Mouse (Mus musculus) MEL (cell line): ENCODE measurements at regions not wholly inside any gene's neighbourhood (a gene's known extent, or its start where the extent isn't known, plus 50 kb on each side); places are given as distances from the start of the nearest gene placed in this dataset.

ENCODE experiments used
- DNase-seq: peaks from one replicate; pipeline ENCODE4 v3.0.0; 2011; ENCODE audit warnings: low read depth, low spot score
- H3K27ac ChIP-seq: 2 replicates; pipeline ENCODE4 v1.5.1; 2012; ENCODE audit warnings: low read depth, mild to moderate bottlenecking, control low read depth, low read length, moderate library complexity; ENCODE audit not compliant: control insufficient read depth
- H3K27me3 ChIP-seq, 2 experiments: fragments of 150-350 bp in 1 of 2; sonication (generic) in 1 of 2; 2 replicates each; pipeline ENCODE4 v1.6.1; 2012; ENCODE audit warnings: low read length in 2 of 2, mild to moderate bottlenecking in 2 of 2, improper control_type of control experiment in 1 of 2, moderate library complexity in 1 of 2; ENCODE audit not compliant: insufficient read depth in 2 of 2, control insufficient read depth in 1 of 2
- H3K36me3 ChIP-seq, 2 experiments: 2 replicates each; pipeline ENCODE4 v1.6.1; 2012 to 2014; ENCODE audit warnings: low read length in 2 of 2, improper control_type of control experiment in 1 of 2, inconsistent platforms in 1 of 2, mild to moderate bottlenecking in 1 of 2; ENCODE audit not compliant: insufficient read depth in 2 of 2, control insufficient read depth in 1 of 2
- H3K4me1 ChIP-seq, 2 experiments: fragments of 150-350 bp in 1 of 2; sonication (generic) in 1 of 2; 2 replicates each; pipeline ENCODE4 v1.6.1; 2012; ENCODE audit warnings: low read length in 2 of 2, improper control_type of control experiment in 1 of 2, mild to moderate bottlenecking in 1 of 2; ENCODE audit not compliant: insufficient read depth in 2 of 2, control insufficient read depth in 1 of 2
- H3K4me3 ChIP-seq, 2 experiments: fragments of 150-350 bp in 1 of 2; sonication (generic) in 1 of 2; 2 replicates each; pipeline ENCODE4 v1.5.1; 2012; ENCODE audit warnings: low read depth in 2 of 2, low read length in 2 of 2, mild to moderate bottlenecking in 2 of 2, moderate library complexity in 2 of 2, control low read depth in 1 of 2, improper control_type of control experiment in 1 of 2; ENCODE audit not compliant: control insufficient read depth in 1 of 2, insufficient read depth in 1 of 2
- H3K79me2 ChIP-seq: 2 replicates; pipeline ENCODE4 v1.6.1; 2012; ENCODE audit warnings: mild to moderate bottlenecking, low read length, moderate library complexity; ENCODE audit not compliant: control insufficient read depth, poor library complexity, insufficient read depth
- H3K9ac ChIP-seq: 2 replicates; pipeline ENCODE4 v1.6.1; 2012; ENCODE audit warnings: low read depth, mild to moderate bottlenecking, control low read depth, low read length, moderate library complexity; ENCODE audit not compliant: control insufficient read depth, poor library complexity, severe bottlenecking
- H3K9me3 ChIP-seq: fragments of 150-350 bp; sonication (generic); replicated peaks from 2 replicates; pipeline ENCODE4 v1.6.1; 2012; ENCODE audit warnings: mild to moderate bottlenecking, low read length, improper control_type of control experiment, moderate library complexity; ENCODE audit not compliant: insufficient read depth
- CHD1 ChIP-seq: IDR thresholded peaks from 2 replicates; pipeline ENCODE4 v1.6.1; 2012; ENCODE audit warnings: low read depth, mild to moderate bottlenecking, inconsistent platforms, low read length, improper control_type of control experiment
- CHD2 ChIP-seq: IDR thresholded peaks from 2 replicates; pipeline ENCODE4 v1.6.1; 2011; ENCODE audit warnings: low read length, improper control_type of control experiment
- CTCF ChIP-seq, 3 experiments: IDR thresholded peaks in 2 of 3; conservative IDR thresholded peaks in 1 of 3; 2 replicates each; pipeline ENCODE4 v1.5.1; 2011 to 2012; ENCODE audit warnings: low read length in 3 of 3, low read depth in 2 of 3, mild to moderate bottlenecking in 2 of 3, improper control_type of control experiment in 1 of 3, inconsistent platforms in 1 of 3, mixed read lengths in 1 of 3, moderate library complexity in 1 of 3; ENCODE audit not compliant: control insufficient read depth in 1 of 3, insufficient read depth in 1 of 3, poor library complexity in 1 of 3, severe bottlenecking in 1 of 3
- ETS1 ChIP-seq: IDR thresholded peaks from 2 replicates; pipeline ENCODE4 v1.6.1; 2012; ENCODE audit warnings: low read depth, mild to moderate bottlenecking, inconsistent platforms, low read length, improper control_type of control experiment, moderate library complexity
- GATA1 ChIP-seq: IDR thresholded peaks from 2 replicates; pipeline ENCODE4 v1.6.1; 2011; ENCODE audit warnings: low read depth, low read length, improper control_type of control experiment
- KAT2A ChIP-seq: conservative IDR thresholded peaks from 2 replicates; pipeline ENCODE4 v1.6.1; 2012; ENCODE audit warnings: low read depth, low read length, improper control_type of control experiment, inconsistent platforms
- MAFK ChIP-seq: IDR thresholded peaks from 2 replicates; pipeline ENCODE4 v1.6.1; 2011; ENCODE audit warnings: low read depth, mild to moderate bottlenecking, low read length, improper control_type of control experiment, borderline replicate concordance
- MAX ChIP-seq: IDR thresholded peaks from 2 replicates; pipeline ENCODE4 v1.6.1; 2011; ENCODE audit warnings: low read length, improper control_type of control experiment
- MAZ ChIP-seq: IDR thresholded peaks from 2 replicates; pipeline ENCODE4 v1.6.1; 2012; ENCODE audit warnings: low read depth, mild to moderate bottlenecking, inconsistent platforms, low read length, improper control_type of control experiment
- NELFE ChIP-seq: IDR thresholded peaks from 2 replicates; pipeline ENCODE4 v1.6.1; 2011; ENCODE audit warnings: low read depth, low read length, improper control_type of control experiment
- NRF1 ChIP-seq: IDR thresholded peaks from 2 replicates; pipeline ENCODE4 v1.6.1; 2014; ENCODE audit warnings: low read depth, mild to moderate bottlenecking, inconsistent platforms, low read length, improper control_type of control experiment, moderate library complexity; ENCODE audit not compliant: poor library complexity, insufficient read depth, severe bottlenecking
- POLR2A ChIP-seq, 2 experiments: IDR thresholded peaks; 2 replicates each; pipeline ENCODE4 v1.6.1; 2011 to 2012; ENCODE audit warnings: low read length in 2 of 2, mild to moderate bottlenecking in 2 of 2, control low read depth in 1 of 2, improper control_type of control experiment in 1 of 2, low read depth in 1 of 2, moderate library complexity in 1 of 2; ENCODE audit not compliant: control insufficient read depth in 1 of 2, insufficient read depth in 1 of 2, poor library complexity in 1 of 2
- POLR2AphosphoS2 ChIP-seq: IDR thresholded peaks from 2 replicates; pipeline ENCODE4 v1.6.1; 2011; ENCODE audit warnings: low read length, improper control_type of control experiment
- RAD21 ChIP-seq: IDR thresholded peaks from 2 replicates; pipeline ENCODE4 v1.6.1; 2011; ENCODE audit warnings: mild to moderate bottlenecking, low read depth, low read length, improper control_type of control experiment
- SIN3A ChIP-seq: IDR thresholded peaks from 2 replicates; pipeline ENCODE4 v1.6.1; 2012; ENCODE audit warnings: low read length, improper control_type of control experiment, inconsistent platforms
- UBTF ChIP-seq: IDR thresholded peaks from 2 replicates; pipeline ENCODE4 v1.6.1; 2012; ENCODE audit warnings: low read depth, mild to moderate bottlenecking, inconsistent platforms, low read length, improper control_type of control experiment, moderate library complexity, borderline replicate concordance; ENCODE audit not compliant: insufficient read depth
- USF1 ChIP-seq: IDR thresholded peaks from 2 replicates; pipeline ENCODE4 v1.6.1; 2014; ENCODE audit warnings: low read depth, mild to moderate bottlenecking, inconsistent platforms, low read length, improper control_type of control experiment, moderate library complexity
- ZKSCAN1 ChIP-seq: IDR thresholded peaks from 2 replicates; pipeline ENCODE4 v1.6.1; 2012; ENCODE audit warnings: low read depth, mild to moderate bottlenecking, inconsistent platforms, low read length, improper control_type of control experiment, moderate library complexity
- ZNF384 ChIP-seq: IDR thresholded peaks from 2 replicates; pipeline ENCODE4 v1.6.1; 2012; ENCODE audit warnings: low read depth, mild to moderate bottlenecking, inconsistent platforms, low read length, improper control_type of control experiment

DNA sequence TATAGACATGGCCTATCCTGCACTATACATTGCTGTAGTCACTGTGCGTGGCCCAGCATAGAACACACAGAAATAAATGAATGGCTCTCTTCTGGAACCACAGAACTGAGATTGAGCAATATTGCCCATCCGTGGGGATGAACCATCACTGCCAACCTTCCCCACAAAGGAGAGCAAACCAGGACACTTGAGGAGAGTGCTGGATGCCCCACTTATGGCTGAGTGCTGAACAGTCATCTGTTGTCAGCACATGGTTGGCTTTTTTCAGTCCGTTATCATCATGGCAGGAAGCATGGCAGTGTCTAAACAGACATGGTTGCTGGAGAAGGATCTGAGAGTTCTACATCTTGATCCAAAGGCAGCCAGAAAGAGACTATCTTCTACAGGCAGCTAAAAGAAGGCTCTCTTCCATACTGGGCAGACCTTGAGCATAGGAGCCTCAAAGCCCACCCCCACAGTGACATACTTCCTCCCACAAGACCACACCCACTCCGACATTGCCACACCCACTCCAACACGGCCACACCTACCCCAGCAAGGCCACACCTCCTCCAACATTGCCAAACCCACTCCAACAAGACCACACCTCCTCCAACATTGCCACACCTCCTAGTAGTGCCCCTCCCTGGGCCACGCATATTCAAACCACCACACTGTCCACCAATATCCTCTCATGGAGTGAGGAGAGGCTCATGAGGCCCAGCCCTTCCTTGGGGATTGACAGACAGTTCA lies 97.3 kb downstream of the Suds3 start:
- no peaks in the 10 kb centered on the region for H3K79me2 ChIP-seq
- no peaks in the 10 kb centered on the region for H3K36me3 ChIP-seq
- H3K27me3 ChIP-seq, result no peaks in the 10 kb centered on the region
- no peak overlapping the region for H3K27ac ChIP-seq
- H3K9ac ChIP-seq, result no peak overlapping the region
- no peak for DNase-seq
- H3K4me3 ChIP-seq, result no peak overlapping the region
- TF ChIP-seq CHD2, result no peak
- TF ChIP-seq MAX, result no peak
- no peak for TF ChIP-seq ETS1
- no peaks in the 10 kb centered on the region for H3K4me1 ChIP-seq
- H3K9me3 ChIP-seq, result no peaks in the 10 kb centered on the region

DNA sequence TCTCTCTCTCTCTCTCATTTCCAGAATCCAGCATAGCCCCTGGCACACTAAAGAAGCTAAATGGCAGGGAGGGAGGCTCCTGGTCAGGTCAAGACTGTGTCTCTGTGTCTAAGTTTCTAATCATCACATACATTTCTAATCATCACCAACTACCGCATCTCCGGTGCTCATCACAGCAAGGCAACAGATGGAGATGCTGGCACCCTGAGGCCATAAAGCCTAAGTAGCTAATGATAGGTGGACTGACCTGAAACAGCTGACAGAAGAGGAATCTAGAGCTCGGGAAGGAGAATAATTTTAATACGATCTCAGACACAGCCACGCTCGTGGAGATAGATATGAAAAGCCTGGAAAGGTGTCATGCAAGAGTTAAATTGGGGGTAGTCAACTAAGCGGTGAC lies 104.8 kb downstream of the Suds3 start:
- H3K27ac ChIP-seq, result no peak overlapping the region
- no peak for DNase-seq
- TF ChIP-seq MAFK (no peak), ETS1 (no peak), RAD21 (no peak), MAZ (no peak), KAT2A (no peak), CHD2 (no peak), USF1 (no peak), GATA1 (no peak), ZKSCAN1 (no peak), CHD1 (no peak), CTCF (IDR thresholded peaks at IDR 0.05 in 2 of 3, conservative IDR thresholded peaks at IDR 0.05 in 1 of 3; ENCODE audit: control insufficient read depth in 1 of 3, insufficient read depth in 1 of 3, low read depth in 2 of 3, low read length in 3 of 3, poor library complexity in 1 of 3, severe bottlenecking in 1 of 3) (no peak), MAX (no peak), SIN3A (no peak), POLR2A (IDR thresholded peaks at IDR 0.05; ENCODE audit: control insufficient read depth in 1 of 2, insufficient read depth in 1 of 2, low read depth in 1 of 2, low read length in 2 of 2, poor library complexity in 1 of 2) (no peak), ZNF384 (no peak), POLR2AphosphoS2 (no peak)

DNA sequence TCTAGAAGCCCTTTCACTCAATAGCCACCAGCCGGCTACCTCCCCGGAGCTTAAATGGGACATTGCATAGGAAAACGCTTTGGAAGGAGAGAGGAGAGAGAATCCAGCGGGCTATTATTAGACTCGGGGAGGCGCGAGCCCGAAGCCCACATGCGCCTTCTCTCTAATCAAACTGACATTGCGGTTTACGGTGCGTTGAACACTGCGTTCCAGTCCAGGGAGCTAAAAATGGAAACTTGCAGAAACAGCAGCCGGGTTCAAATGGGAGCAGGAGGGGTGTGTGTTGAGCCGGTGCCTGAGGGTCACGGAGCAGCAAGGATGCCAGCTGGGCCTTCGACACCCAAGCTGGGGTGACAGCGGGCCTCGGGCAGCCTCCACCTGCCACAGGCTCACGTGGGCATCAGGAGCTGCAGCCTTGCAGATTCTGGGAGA lies 115.1 kb downstream of the Suds3 start:
- Histone ChIP-seq H3K27ac (no peak overlapping the region), H3K4me1 (no peaks in the 10 kb centered on the region), H3K36me3 (no peaks in the 10 kb centered on the region), H3K27me3 (no peaks in the 10 kb centered on the region), H3K79me2 (no peaks in the 10 kb centered on the region), H3K9ac (no peak overlapping the region), H3K9me3 (no peaks in the 10 kb centered on the region), H3K4me3 (no peak overlapping the region)
- TF ChIP-seq UBTF, result no peak
- no peak for TF ChIP-seq NRF1
- no peak for TF ChIP-seq NELFE
- no peak for DNase-seq

More for the DNA sequence above, 104.8 kb downstream of the Suds3 start:
- Histone ChIP-seq H3K9me3 (no peaks in the 10 kb centered on the region), H3K4me3 (no peak overlapping the region), H3K36me3 (no peaks in the 10 kb centered on the region), H3K4me1 (no peaks in the 10 kb centered on the region), H3K9ac (no peak overlapping the region), H3K79me2 (no peaks in the 10 kb centered on the region), H3K27me3 (no peaks in the 10 kb centered on the region)
